Mouse (Mus musculus) spleen, adult 12 weeks (tissue): ENCODE results near the gene Tceal9.
"Not testable (repeated sequence)": the region's sequence is repeated elsewhere in the genome, so short reads cannot be mapped to it uniquely, and the experiment has no call there.

ENCODE experiments used
- DNase-seq: peaks from one replicate; pipeline ENCODE4 v3.0.0; 2022; ENCODE audit warnings: low spot score

Tceal9 gene

GRCm38 (mm10) chrX:136270393-136271111 lies 25.7 kb downstream of the Tceal9 start:
- not testable (repeated sequence) for DNase-seq

GRCm38 (mm10) chrX:136274542-136274941 lies 29.7 kb downstream of the Tceal9 start:
- DNase-seq: no peak

- no peak for DNase-seq
These were observed 30.5 kb downstream of the Tceal9 start for GRCm38 (mm10) chrX:136275386-136275785.

- DNase-seq: no peak
These were observed 32.7 kb downstream of the Tceal9 start for GRCm38 (mm10) chrX:136277577-136277976.

GRCm38 (mm10) chrX:136278401-136278800 lies 33.5 kb downstream of the Tceal9 start:
- DNase-seq: no peak

GRCm38 (mm10) chrX:136279410-136279809 lies 34.5 kb downstream of the Tceal9 start:
- no peak for DNase-seq

GRCm38 (mm10) chrX:136290817-136291281 lies 46.0 kb downstream of the Tceal9 start:
- no peak for DNase-seq
